Mouse (Mus musculus) liver, embryonic 14.5 days (tissue): ENCODE results near the gene Rita1. TPM values are rescaled to one million over a fixed set of nuclear protein-coding genes. Genes with fewer than 3 reads are reported as not detected.

Experiments used
- ATAC-seq: fragments of 200-750 bp; cut with Nextera tagmentation; 2 replicates; pipeline ENCODE4 v1.8.0; 2017; ENCODE audit warnings: moderate number of reproducible peaks, mild to moderate bottlenecking, moderate library complexity; ENCODE audit not compliant: insufficient read depth
- DNase-seq, 3 experiments: peaks; one replicate each; pipeline ENCODE4 v3.0.0-alpha.2; 2012 to 2013; ENCODE audit warnings: low read depth in 3 of 3, low spot score in 3 of 3
- H3K27ac ChIP-seq: fragments of 300-500 bp; sonication (generic); 2 replicates; pipeline ENCODE4 v1.5.1; 2014; ENCODE audit warnings: moderate library complexity, mild to moderate bottlenecking, control low read depth, inconsistent platforms
- H3K27me3 ChIP-seq: fragments of 300-500 bp; sonication (generic); 2 replicates; pipeline ENCODE4 v1.6.1; 2014; ENCODE audit warnings: mild to moderate bottlenecking, low read length, moderate library complexity; ENCODE audit not compliant: control insufficient read depth, insufficient read depth
- H3K36me3 ChIP-seq: fragments of 300-500 bp; sonication (generic); replicated peaks from 2 replicates; pipeline ENCODE4 v1.6.1; 2014; ENCODE audit warnings: low read depth; ENCODE audit not compliant: control insufficient read depth, insufficient read depth
- H3K4me1 ChIP-seq, 2 experiments: fragments of 200-500 bp in 1 of 2; fragments of 300-500 bp in 1 of 2; sonication (generic) in 1 of 2; replicated peaks; 2 replicates each; pipeline ENCODE4 v1.6.1; 2012 to 2014; ENCODE audit warnings: antibody characterized with exemption in 1 of 2, inconsistent platforms in 1 of 2, low read length in 1 of 2; ENCODE audit not compliant: control insufficient read depth in 2 of 2, insufficient read depth in 2 of 2
- H3K4me2 ChIP-seq: fragments of 300-500 bp; sonication (generic); 2 replicates; pipeline ENCODE4 v1.6.1; 2014; ENCODE audit warnings: low read depth, mild to moderate bottlenecking, control low read depth, moderate library complexity
- H3K4me3 ChIP-seq, 2 experiments: fragments of 200-500 bp in 1 of 2; fragments of 300-500 bp in 1 of 2; sonication (generic) in 1 of 2; 2 replicates each; pipeline ENCODE4 v1.5.1; 2012 to 2014; ENCODE audit warnings: low read depth in 2 of 2, low read length in 2 of 2, mild to moderate bottlenecking in 2 of 2, control low read depth in 1 of 2, inconsistent platforms in 1 of 2, moderate library complexity in 1 of 2; ENCODE audit not compliant: insufficient read depth in 1 of 2
- H3K9ac ChIP-seq: fragments of 300-500 bp; sonication (generic); replicated peaks from 2 replicates; pipeline ENCODE4 v1.6.1; 2014; ENCODE audit warnings: mild to moderate bottlenecking, control low read depth, moderate library complexity
- H3K9me3 ChIP-seq: fragments of 300-500 bp; sonication (generic); 2 replicates; pipeline ENCODE4 v1.6.1; 2016; ENCODE audit warnings: low read length, mixed read lengths; ENCODE audit not compliant: control insufficient read depth
- CTCF ChIP-seq: IDR thresholded peaks from 2 replicates; pipeline ENCODE4 v1.5.1; 2016; ENCODE audit warnings: antibody characterized with exemption, low read depth, control low read depth
- EP300 ChIP-seq: IDR thresholded peaks from 2 replicates; pipeline ENCODE4 v1.6.1; 2016; ENCODE audit warnings: antibody characterized with exemption, low read depth
- WGBS: fragments of 180-500 bp; shearing (Covaris S2); extraction: QIAGEN DNeasy Blood & Tissue Kit; methylation state at CpG from one replicate; pipeline ENCODE4 v1.1.7; 2014; ENCODE audit not compliant: insufficient replicate concordance; 5-methylcytosine and 5-hydroxymethylcytosine counted together
- polyA plus RNA-seq, 2 experiments: library from polyadenylated mRNA; depleted of rRNA in 1 of 2; stranded (reverse) in 1 of 2; unstranded in 1 of 2; fragments of >200 nt; fragmentation: Nextera tagmentation in 1 of 2; extraction: Ambion mirVana in 1 of 2; gene quantifications; 2 replicates each; pipeline versions ENCODE4 v1.2.1 to v1.2.3; 2012 to 2014

The Rita1 gene
- polyA plus RNA-seq, 2 experiments = 2.1 to 5.2 TPM

- DNase-seq = no peak
- Histone ChIP-seq H3K4me2 (peak overlapping the region; percentile 78), H3K27ac (peak overlapping the region; percentile 98), H3K4me1 (peaks cover 29 to 34% of the 10 kb centered on the region in 2 experiments), H3K27me3 (no peaks in the 10 kb centered on the region), H3K36me3 (peaks cover 12% of the 10 kb centered on the region), H3K9ac (peak overlapping the region; percentile 53), H3K4me3 (0 out of 4 replicates have a peak overlapping the region, but pooled peaks of 1 of the 2 experiments have one; percentile 26), H3K9me3 (no peaks in the 10 kb centered on the region)
- peak; percentile 78 for ATAC-seq
- no peak for TF ChIP-seq EP300
- WGBS = 42% methylated on average over 11 of the region's 11 CpGs
Measured at GRCm38 (mm10) chr5:120576781-120577301, 35.5 kb downstream of the Rita1 start.

DNA sequence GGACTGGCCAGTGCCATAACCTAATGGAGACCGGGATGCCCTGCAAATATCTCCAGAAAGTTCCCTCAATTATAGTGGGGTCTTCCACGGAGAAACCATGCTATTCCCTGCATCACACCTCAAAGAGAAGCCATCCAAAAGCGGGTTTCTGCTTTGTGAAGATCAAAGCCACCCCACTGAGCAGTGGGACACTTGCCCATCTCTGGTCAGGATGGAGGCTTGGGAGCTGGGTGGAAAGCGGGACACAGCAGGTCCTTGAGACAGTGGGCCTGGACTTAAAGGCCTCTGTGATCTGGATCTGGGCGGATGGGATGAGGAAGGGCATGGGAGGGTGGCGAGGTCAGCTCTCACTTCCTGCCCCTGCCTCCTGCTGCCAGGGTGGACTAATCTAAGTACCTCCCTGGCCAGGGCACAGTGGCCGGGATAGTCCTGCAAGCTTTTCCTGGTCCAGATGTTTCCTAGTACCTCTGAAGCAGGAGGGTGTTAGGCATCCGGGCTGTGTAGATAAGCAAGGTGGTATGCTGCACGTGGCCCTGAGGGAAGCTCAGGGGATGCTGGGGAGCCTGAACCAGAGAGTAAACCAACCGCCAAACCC is 37.8 kb downstream of the Rita1 start:
- 62% methylated on average over 10 of the region's 10 CpGs for WGBS
- H3K4me1 ChIP-seq = peaks cover 29 to 38% of the 10 kb centered on the region in 2 experiments
- TF ChIP-seq EP300 (no peak), CTCF (no peak)

GRCm38 (mm10) chr5:120571056-120571740 is 41.2 kb downstream of the Rita1 start:
- Histone ChIP-seq H3K4me3 (no peak overlapping the region), H3K4me2 (no peak overlapping the region), H3K9me3 (no peaks in the 10 kb centered on the region), H3K27ac (no peak overlapping the region), H3K27me3 (no peaks in the 10 kb centered on the region), H3K9ac (no peak overlapping the region), H3K4me1 (peaks cover 0 to 16% of the 10 kb centered on the region in 2 experiments; a peak in 3 of 4 replicates), H3K36me3 (peaks cover 3% of the 10 kb centered on the region)
- ATAC-seq (no peak), DNase-seq (no peak)
- 80% methylated on average over 14 of the region's 14 CpGs for WGBS
- no peak for TF ChIP-seq CTCF
- TF ChIP-seq EP300 = no peak

More for the DNA sequence above, 37.8 kb downstream of the Rita1 start:
- Histone ChIP-seq H3K27me3 (no peaks in the 10 kb centered on the region), H3K9ac (no peak overlapping the region), H3K9me3 (no peaks in the 10 kb centered on the region), H3K36me3 (peaks cover 3% of the 10 kb centered on the region), H3K4me3 (no peak overlapping the region), H3K4me2 (no peak overlapping the region), H3K27ac (no peak overlapping the region)
- DNase-seq (no peak), ATAC-seq (no peak)

DNA sequence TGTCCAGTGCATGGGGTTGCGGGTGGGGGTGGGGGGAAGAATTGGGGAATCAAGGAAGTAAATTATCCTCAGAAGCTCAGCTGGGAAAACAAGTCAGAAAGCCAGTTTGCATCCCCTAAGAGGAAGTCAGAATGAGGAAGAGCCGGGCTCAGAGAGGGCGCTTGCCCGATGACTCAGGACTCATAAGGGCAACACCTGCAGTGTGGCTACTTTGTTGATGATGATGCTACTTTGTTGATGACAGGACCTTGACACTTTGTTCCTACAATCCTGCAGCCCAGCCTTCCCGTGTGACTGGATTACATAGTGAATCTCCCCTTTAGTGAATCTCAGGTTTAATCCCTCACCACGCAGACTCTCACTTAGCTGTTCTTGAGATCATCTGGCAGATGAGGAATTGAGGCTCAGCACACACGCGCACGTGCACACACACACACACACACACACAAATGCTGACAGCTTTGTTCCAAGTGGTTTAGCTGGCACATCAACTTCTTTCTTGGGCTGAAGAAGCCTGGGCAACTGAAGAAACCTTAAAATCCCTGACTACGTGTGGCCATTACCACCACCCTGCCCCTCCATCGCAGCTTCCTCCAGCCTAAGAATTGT is 42.0 kb downstream of the Rita1 start:
- no peak overlapping the region for H3K27ac ChIP-seq
- no peaks in the 10 kb centered on the region for H3K27me3 ChIP-seq
- no peaks in the 10 kb centered on the region for H3K9me3 ChIP-seq
- no peaks in the 10 kb centered on the region; the same call in 1 of the 2 replicates for H3K36me3 ChIP-seq
- 61% methylated on average over 11 of the region's 11 CpGs for WGBS
- H3K9ac ChIP-seq = no peak overlapping the region
- TF ChIP-seq CTCF = no peak
- H3K4me1 ChIP-seq = peaks cover 0 to 14% of the 10 kb centered on the region in 2 experiments; a peak in 2 of 4 replicates
- H3K4me2 ChIP-seq = no peak overlapping the region
- no peak for DNase-seq
- ATAC-seq = no peak
- H3K4me3 ChIP-seq = no peak overlapping the region

- H3K9ac ChIP-seq = no peak overlapping the region
- DNase-seq (no peak), ATAC-seq (no peak)
- peaks cover 0 to 15% of the 10 kb centered on the region in 2 experiments; a peak in 2 of 4 replicates for H3K4me1 ChIP-seq
- no peaks in the 10 kb centered on the region; the same call in 1 of the 2 replicates for H3K36me3 ChIP-seq
- no peaks in the 10 kb centered on the region for H3K9me3 ChIP-seq
- no peak overlapping the region for H3K27ac ChIP-seq
- no peak for TF ChIP-seq CTCF
- TF ChIP-seq EP300 = no peak
- H3K27me3 ChIP-seq = no peaks in the 10 kb centered on the region
- no peak overlapping the region for H3K4me3 ChIP-seq
- no peak overlapping the region for H3K4me2 ChIP-seq
- 93% methylated on average over 3 of the region's 3 CpGs for WGBS
Measured at GRCm38 (mm10) chr5:120569791-120570190, 42.6 kb downstream of the Rita1 start.
